Mouse (Mus musculus) liver, embryonic 14.5 days (tissue): ENCODE data around the gene Tekt5.

Experiments used
- CTCF ChIP-seq: IDR thresholded peaks from 2 replicates; pipeline ENCODE4 v1.5.1; 2016; ENCODE audit warnings: antibody characterized with exemption, low read depth, control low read depth
- EP300 ChIP-seq: IDR thresholded peaks from 2 replicates; pipeline ENCODE4 v1.6.1; 2016; ENCODE audit warnings: antibody characterized with exemption, low read depth

DNA sequence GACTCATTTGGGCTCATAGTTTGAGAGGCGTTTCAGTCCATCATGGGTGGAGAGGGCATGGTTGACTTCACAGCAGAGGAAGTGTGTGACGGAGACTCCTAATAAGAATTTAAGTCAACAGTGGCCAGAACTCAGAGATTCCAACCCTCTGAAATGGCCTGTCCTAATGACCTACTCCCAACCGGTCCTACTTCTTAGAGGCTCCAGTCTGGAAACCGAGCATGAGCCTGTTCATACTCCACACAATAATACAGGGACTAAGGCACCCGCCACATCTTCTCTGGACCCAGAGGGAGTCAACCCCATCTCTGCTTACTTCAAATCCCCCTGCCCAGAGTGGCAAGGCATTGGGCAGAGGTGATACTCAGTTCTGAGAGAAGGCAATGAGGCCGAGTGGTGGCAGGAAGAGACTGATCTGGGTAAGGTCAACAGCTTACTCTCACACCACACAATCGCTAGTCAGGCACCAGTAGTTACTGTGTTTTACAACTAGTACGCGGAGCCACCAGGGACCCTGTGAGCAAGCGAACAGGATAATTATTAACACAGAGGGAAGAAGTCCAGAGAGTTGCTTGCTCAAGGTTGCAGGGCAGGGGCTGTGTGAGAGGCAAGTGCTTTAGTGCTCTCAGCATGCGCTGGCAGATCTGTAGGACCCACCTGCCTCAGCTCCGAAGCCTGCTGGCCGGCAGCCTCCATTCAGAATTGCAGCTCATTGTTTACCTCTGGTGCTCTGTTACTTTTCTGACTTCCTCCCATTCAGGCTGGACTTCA, 67.5 kb downstream of the Tekt5 start:
- TF ChIP-seq CTCF = no peak
- no peak for TF ChIP-seq EP300
